Mouse (Mus musculus) embryonic facial prominence, embryonic 11.5 days (tissue): ENCODE data around the gene Ppm1g. TPM values are rescaled to one million over a fixed set of nuclear protein-coding genes. Genes with fewer than 3 reads are reported as not detected.
A peak's percentile ranks its signal among the peaks of the same experiment; 100 is the strongest.

ENCODE experiments used
- ATAC-seq: fragments of 200-750 bp; cut with Nextera tagmentation; replicated peaks from 2 replicates; pipeline ENCODE4 v1.8.0; 2017; ENCODE audit warnings: low read depth; ENCODE audit not compliant: insufficient number of reproducible peaks, low FRiP score, low TSS enrichment
- DNase-seq: peaks from one replicate; pipeline ENCODE4 v3.0.0-alpha.2; 2015; ENCODE audit warnings: low spot score
- H3K27ac ChIP-seq: fragments of 300-500 bp; sonication (generic); replicated peaks from 2 replicates; pipeline ENCODE4 v1.5.1; 2014; ENCODE audit warnings: mild to moderate bottlenecking, low read depth, low read length, control low read depth
- H3K27me3 ChIP-seq: fragments of 300-500 bp; sonication (generic); 2 replicates; pipeline ENCODE4 v1.6.1; 2014; ENCODE audit warnings: mild to moderate bottlenecking, low read length, moderate library complexity, mixed read lengths; ENCODE audit not compliant: control insufficient read depth, insufficient read depth
- H3K36me3 ChIP-seq: fragments of 300-500 bp; sonication (generic); replicated peaks from 2 replicates; pipeline ENCODE4 v1.6.1; 2014; ENCODE audit warnings: low read depth, mild to moderate bottlenecking, low read length, moderate library complexity, mixed read lengths; ENCODE audit not compliant: control insufficient read depth, insufficient read depth
- H3K4me1 ChIP-seq: fragments of 300-500 bp; sonication (generic); 2 replicates; pipeline ENCODE4 v1.6.1; 2014; ENCODE audit warnings: low read length, mixed read lengths; ENCODE audit not compliant: control insufficient read depth, insufficient read depth
- H3K4me2 ChIP-seq: fragments of 300-500 bp; sonication (generic); 2 replicates; pipeline ENCODE4 v1.6.1; 2014; ENCODE audit warnings: low read depth, mild to moderate bottlenecking, control low read depth, low read length, moderate library complexity
- H3K4me3 ChIP-seq: fragments of 300-500 bp; sonication (generic); 2 replicates; pipeline ENCODE4 v1.5.1; 2014; ENCODE audit warnings: low read depth, low read length, control low read depth
- H3K9ac ChIP-seq: fragments of 300-500 bp; sonication (generic); replicated peaks from 2 replicates; pipeline ENCODE4 v1.6.1; 2014; ENCODE audit warnings: mild to moderate bottlenecking, control low read depth, low read length
- H3K9me3 ChIP-seq: fragments of 300-500 bp; sonication (generic); replicated peaks from 2 replicates; pipeline ENCODE4 v1.6.1; 2016; ENCODE audit warnings: mild to moderate bottlenecking, low read length, inconsistent platforms, mixed read lengths; ENCODE audit not compliant: control insufficient read depth
- WGBS: fragments of 180-500 bp; shearing (Covaris S2); extraction: QIAGEN DNeasy Blood & Tissue Kit; methylation state at CpG from one replicate; pipeline ENCODE4 v1.1.7; 2014; 5-methylcytosine and 5-hydroxymethylcytosine counted together
- polyA plus RNA-seq: library from polyadenylated mRNA; unstranded; fragments of >200 nt; fragmentation: Nextera tagmentation; extraction: Ambion mirVana; gene quantifications from 2 replicates; pipeline ENCODE4 v1.2.1, GENCODE M21; 2014

Gene Ppm1g
- polyA plus RNA-seq, 1 experiment from 2014 or later: 142 TPM

- Histone ChIP-seq H3K4me3 (no peak overlapping the region), H3K4me2 (no peak overlapping the region), H3K36me3 (peaks cover 2% of the 10 kb centered on the region), H3K9ac (no peak overlapping the region; the same call in 1 of the 2 replicates), H3K27me3 (no peaks in the 10 kb centered on the region), H3K27ac (no peak overlapping the region), H3K4me1 (peaks cover 13% of the 10 kb centered on the region), H3K9me3 (no peaks in the 10 kb centered on the region)
- WGBS: 95% methylated on average over 8 of the region's 8 CpGs
- ATAC-seq (no peak), DNase-seq (no peak)
Measured at GRCm38 (mm10) chr5:31253806-31254205, 33.3 kb upstream of the Ppm1g start.

GRCm38 (mm10) chr5:31252795-31253545 lies 32.5 kb upstream of the Ppm1g start:
- WGBS: 51% methylated on average over 16 of the region's 16 CpGs
- H3K4me1 ChIP-seq: peaks cover 13% of the 10 kb centered on the region
- DNase-seq (peak; percentile 78), ATAC-seq (0 out of 2 replicates have a peak, but pooled peaks have one; percentile 27)
- no peak overlapping the region; the same call in 1 of the 2 replicates for H3K9ac ChIP-seq
- H3K27me3 ChIP-seq: no peaks in the 10 kb centered on the region
- H3K9me3 ChIP-seq: no peaks in the 10 kb centered on the region
- peak overlapping the region; percentile 38 for H3K27ac ChIP-seq
- H3K4me2 ChIP-seq: peak overlapping the region; percentile 7; the same call in 1 of the 2 replicates
- H3K4me3 ChIP-seq: peak overlapping the region; percentile 30
- peaks cover 2% of the 10 kb centered on the region for H3K36me3 ChIP-seq

- Histone ChIP-seq H3K27me3 (no peaks in the 10 kb centered on the region), H3K27ac (0 out of 2 replicates have a peak overlapping the region, but pooled peaks have one; percentile 20), H3K9ac (peak overlapping the region; percentile 51), H3K9me3 (no peaks in the 10 kb centered on the region), H3K4me2 (peak overlapping the region; percentile 53), H3K4me1 (peaks cover 13% of the 10 kb centered on the region), H3K36me3 (peaks cover 2% of the 10 kb centered on the region), H3K4me3 (peak overlapping the region; percentile 30)
- ATAC-seq (no peak), DNase-seq (no peak)
- 55% methylated on average over 10 of the region's 10 CpGs for WGBS
Measured at GRCm38 (mm10) chr5:31252151-31252550, 31.7 kb upstream of the Ppm1g start.

- WGBS: 12% methylated on average over 38 of the region's 47 CpGs
- DNase-seq (peak; percentile 53), ATAC-seq (peak; percentile 46)
- Histone ChIP-seq H3K9me3 (no peaks in the 10 kb centered on the region), H3K27me3 (no peaks in the 10 kb centered on the region), H3K36me3 (peaks cover 2% of the 10 kb centered on the region), H3K9ac (peak within 1 kb of the TSS; percentile 51), H3K4me1 (peaks cover 13% of the 10 kb centered on the region), H3K4me2 (peak within 1 kb of the TSS; percentile 53), H3K27ac (0 out of 2 replicates have a peak within 1 kb of the TSS, but pooled peaks have one; percentile 20), H3K4me3 (peak within 1 kb of the TSS; percentile 30)
Measured at GRCm38 (mm10) chr5:31251541-31252101, 31.1 kb upstream of the Ppm1g start, which contains the start of gene Krtcap3. Krtcap3 (plus strand) TSS chr5:31251691.

DNA sequence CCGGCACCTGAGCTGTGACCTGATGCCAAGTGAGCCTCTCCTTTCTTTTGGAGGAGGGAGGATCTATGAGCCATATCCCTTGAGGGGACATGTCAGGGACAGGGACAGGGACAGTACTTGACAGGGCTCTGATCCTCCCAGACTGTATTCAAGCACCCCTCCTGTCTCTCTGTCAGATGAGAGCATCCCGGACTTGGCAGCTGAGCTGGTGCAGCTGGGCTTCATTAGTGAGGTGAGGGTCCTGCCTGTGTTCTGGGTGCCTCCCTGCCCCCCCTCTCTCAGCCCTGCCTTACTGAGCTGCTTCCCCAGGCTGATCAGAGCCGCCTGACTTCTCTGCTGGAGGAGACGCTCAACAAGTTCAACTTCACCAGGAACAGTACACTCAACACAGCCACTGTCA lies 30.2 kb upstream of the Ppm1g start:
- H3K27me3 ChIP-seq: no peaks in the 10 kb centered on the region
- H3K4me1 ChIP-seq: peaks cover 13% of the 10 kb centered on the region
- H3K9me3 ChIP-seq: no peaks in the 10 kb centered on the region
- H3K4me3 ChIP-seq: no peak overlapping the region
- 45% methylated on average over 4 of the region's 4 CpGs for WGBS
- H3K9ac ChIP-seq: no peak overlapping the region
- peaks cover 8% of the 10 kb centered on the region for H3K36me3 ChIP-seq
- peak; percentile 29 for ATAC-seq
- no peak overlapping the region for H3K27ac ChIP-seq
- peak; percentile 55 for DNase-seq
- H3K4me2 ChIP-seq: no peak overlapping the region

GRCm38 (mm10) chr5:31242191-31242590 lies 21.7 kb upstream of the Ppm1g start:
- no peak for ATAC-seq
- peak overlapping the region; percentile 71 for H3K4me2 ChIP-seq
- 26% methylated on average over 10 of the region's 10 CpGs for WGBS
- no peaks in the 10 kb centered on the region for H3K4me1 ChIP-seq
- H3K36me3 ChIP-seq: peaks cover 6% of the 10 kb centered on the region
- H3K27me3 ChIP-seq: no peaks in the 10 kb centered on the region
- H3K27ac ChIP-seq: no peak overlapping the region
- DNase-seq: peak; percentile 6
- H3K9me3 ChIP-seq: no peaks in the 10 kb centered on the region
- peak overlapping the region; percentile 93 for H3K4me3 ChIP-seq
- H3K9ac ChIP-seq: peak overlapping the region; percentile 94; the same call in 1 of the 2 replicates

DNA sequence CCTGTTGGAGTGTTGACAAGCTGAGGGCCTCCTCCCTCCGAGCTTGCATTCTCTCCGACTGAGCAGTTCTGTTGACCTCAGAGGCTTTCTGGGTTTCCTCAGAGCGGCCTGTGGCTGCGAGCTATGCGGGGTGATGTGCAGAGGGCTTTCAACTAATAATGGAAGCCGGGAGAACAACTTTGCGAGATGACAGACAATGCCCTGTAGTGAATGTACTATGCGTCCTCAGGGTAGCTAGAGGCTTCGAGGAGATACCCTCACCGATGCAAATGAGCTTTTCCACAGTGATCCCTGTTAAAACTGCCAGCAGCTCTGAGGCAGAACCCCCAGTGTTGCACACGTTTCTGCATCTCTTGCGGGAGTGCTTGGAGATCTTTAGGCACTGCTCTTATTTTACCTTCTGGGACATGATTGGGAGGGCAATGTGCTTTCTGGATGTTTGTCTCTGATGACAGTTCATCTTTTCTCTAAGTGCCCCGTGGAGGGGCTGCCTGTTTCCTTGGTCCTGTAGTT lies 21.1 kb upstream of the Ppm1g start:
- 1% methylated on average over 13 of the region's 13 CpGs for WGBS
- no peaks in the 10 kb centered on the region for H3K9me3 ChIP-seq

More for the DNA sequence above, 21.1 kb upstream of the Ppm1g start:
- Histone ChIP-seq H3K27ac (peak overlapping the region; percentile 96; the same call in 1 of the 2 replicates), H3K36me3 (peaks cover 6% of the 10 kb centered on the region), H3K4me3 (peak overlapping the region; percentile 93), H3K27me3 (no peaks in the 10 kb centered on the region), H3K4me2 (peak overlapping the region; percentile 71), H3K4me1 (no peaks in the 10 kb centered on the region), H3K9ac (peak overlapping the region; percentile 94)
- no peak for ATAC-seq
- DNase-seq: no peak
